Mouse (Mus musculus) WW6 (cell line): ENCODE data around the gene Kidins220.
A peak's percentile ranks its signal among the peaks of the same experiment; 100 is the strongest.

Experiments
- DNase-seq: peaks from one replicate; pipeline ENCODE4 v3.0.0-alpha.2; 2013; ENCODE audit warnings: low read depth, low spot score

Kidins220 gene

DNA sequence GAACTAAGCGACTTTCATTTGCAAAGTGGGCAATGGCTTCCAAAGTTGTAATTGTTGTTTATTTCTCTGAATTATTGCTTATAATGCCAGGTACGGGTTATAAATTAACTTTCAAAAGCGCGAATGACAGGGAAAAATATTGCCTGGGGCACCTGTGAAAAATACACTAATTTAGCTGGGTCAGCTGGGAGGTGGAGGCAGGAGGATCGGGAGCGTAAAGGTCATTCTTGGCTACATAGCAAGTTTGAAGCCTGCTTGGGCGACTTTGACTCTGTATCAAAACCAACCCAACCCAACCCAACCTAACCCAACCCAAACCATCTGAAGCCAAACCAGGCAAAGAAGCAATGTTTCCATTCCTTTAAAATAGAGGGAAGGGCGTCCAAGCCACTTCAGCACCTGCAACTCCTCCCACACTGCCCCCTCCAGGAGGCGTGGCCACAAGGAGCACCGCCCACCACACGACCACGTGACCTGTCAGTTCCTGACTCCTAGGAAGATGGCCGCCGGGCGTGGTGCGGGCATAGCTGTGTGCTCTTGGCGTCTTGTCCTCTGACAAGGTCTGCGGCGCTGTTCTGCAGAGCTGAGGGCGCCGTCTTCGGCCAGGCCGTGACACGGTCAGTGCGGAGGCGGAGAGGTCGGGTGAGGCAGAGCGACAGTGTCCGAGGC lies at the start of gene Kidins220:
Gene Kidins220, plus strand, starts transcription at position 480 of the 669 bp plus-strand sequence.
- DNase-seq, result peak; percentile 83

DNA sequence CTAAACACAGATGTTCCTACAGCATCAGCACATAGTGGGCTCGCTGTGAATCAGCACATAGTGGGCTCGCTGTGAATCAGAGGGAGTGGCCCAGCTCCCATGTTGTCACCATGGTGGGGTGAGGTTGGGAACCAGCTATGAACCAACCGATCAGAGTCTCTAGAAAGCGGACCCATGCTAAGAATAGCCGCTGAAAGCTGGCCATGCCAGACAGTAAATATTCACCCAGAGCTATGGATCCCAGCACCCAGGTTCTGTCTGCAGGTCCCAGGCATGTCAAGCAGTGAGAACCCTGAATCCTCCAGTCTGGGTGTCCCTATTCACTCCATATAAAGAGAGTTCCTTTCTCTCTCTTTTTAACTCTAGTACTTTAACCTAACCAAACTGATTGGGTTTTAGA lies 49.4 kb upstream of the Kidins220 start:
- no peak for DNase-seq

DNA sequence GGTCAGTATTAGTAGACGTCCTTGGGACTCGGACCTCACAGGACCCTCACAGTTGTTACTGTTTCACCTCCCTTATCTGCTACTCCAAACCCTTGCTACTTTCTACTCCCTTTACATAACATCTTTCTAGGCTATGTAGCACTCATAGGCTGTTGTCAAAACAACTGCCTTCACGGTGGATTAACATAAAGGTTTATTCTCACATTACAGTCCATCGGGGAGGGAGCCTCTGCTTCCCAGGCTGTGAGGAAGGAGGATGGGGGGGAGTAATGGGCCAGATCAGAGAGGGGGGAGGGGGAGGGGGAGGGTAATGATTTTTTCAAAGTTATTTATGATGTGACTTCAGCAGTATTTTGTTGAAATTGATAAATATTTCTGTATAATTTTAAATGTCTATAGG lies 49.0 kb upstream of the Kidins220 start:
- DNase-seq, result no peak

DNA sequence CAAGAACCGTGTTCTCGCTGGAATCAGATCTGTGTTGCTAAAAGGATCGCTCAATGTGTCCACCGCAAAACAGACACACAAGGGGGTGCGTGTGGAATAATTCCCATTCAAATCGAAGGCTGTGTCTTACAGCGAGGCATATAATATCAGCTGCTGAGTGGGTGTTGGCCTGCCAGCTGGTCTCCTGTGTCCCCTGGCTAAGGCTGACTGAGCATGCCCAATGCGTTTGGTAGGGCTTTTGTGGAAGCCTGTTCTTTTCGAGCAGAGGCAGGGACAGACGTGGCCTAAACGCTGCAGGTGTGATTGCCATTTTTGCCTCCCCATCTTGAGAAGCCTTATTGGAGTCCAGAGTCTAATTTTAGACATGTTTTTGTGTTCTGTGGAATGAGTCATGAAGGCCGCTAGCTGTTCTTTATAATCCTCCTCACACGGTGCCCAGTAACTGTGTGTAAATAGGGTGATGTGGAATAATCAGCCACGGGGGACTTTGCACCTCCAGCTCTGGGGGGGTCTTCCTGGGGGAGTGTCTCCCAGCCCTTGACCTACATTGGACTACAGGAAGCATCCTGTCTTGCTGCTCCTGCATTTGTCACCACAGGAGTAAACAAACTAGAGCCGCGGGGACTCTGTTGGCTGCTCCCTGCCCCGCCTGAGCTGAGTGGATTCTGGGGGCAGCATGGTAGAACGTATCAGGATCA lies 46.5 kb upstream of the Kidins220 start:
- no peak for DNase-seq

DNA sequence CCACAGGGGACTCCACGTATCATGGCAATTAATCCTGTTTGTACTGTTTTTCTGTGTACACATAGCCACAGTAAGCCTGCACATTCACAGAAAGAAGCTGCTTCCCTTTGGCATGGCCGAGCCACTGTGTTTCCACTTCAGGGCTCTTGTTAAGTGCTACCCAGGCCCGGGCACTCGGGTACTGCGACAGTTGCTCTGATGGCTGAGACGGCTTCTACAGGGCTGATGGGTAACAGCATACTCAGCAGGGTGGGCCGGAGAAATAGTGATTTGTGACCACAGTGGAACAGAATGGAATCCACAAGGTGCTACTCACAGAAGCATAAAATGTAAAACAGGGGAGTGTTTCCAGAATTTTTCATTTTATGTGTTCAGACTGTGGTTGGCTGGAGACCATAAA lies 45.7 kb upstream of the Kidins220 start:
- no peak for DNase-seq

DNA sequence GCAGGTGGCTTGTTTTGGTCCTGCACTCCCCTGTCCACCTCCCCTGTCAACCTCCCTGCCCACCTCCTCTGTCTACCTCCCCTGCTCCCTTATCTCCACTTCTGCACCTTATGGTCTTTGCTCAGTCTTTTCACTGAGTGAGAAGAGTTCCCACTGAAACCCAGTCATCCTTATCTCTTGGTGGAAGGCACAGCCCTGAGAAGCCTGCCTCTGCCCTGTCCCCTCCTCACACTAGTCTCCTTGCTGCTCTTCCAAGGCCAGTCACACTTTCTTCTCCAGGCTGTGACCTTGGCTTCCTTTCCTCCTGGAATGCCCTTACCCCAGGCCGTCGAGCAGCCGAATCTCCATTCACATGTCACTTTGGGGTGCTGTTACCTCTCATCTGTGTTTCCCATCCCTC lies 44.0 kb upstream of the Kidins220 start:
- no peak for DNase-seq

DNA sequence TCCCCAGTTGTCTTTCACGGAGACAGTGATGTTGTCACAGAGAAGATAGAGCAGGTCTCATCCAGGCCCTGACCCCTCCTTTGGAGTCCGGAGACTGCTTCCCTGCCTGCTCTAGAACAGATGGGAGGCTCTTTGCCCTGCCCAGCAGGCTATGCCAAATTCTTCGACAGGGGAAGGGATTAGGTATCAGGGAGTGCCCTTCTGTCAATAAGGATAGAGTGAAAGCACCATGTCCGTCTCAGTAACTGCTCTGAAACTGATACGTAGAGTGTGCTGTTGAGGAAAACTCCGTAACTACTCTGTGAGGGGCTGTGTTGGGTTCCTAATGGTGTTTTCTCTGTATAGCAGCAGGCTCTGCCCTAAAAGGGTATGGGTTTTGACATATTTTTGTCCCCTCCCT lies 42.6 kb upstream of the Kidins220 start:
- DNase-seq, result no peak

DNA sequence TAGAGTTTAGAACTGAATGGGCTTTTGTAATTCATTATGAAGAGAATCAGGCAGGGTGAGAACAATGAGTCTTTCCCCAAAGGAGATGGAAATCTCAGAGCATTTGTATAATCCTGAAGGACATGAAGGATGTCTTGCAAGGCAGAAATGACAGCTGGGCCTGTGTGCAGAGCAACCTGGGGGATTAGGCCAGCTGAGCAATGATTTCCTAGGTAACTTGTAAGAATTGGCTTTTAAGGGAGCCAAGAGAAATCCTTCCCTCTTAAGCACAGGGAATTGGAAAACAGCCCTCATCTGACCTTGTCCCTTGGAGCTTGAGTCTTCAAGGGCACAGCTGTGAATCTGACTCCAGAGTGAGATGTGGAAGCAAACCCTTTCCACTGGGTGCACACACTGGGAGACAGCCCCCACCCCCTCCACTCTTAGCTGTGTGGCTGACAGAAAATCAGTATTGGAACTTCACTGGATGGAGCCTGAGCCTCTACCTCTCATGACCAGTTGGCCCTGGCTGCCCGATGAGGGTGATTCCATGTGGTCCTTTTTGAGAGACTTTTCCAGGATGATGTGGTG lies 41.4 kb upstream of the Kidins220 start:
- DNase-seq, result no peak

DNA sequence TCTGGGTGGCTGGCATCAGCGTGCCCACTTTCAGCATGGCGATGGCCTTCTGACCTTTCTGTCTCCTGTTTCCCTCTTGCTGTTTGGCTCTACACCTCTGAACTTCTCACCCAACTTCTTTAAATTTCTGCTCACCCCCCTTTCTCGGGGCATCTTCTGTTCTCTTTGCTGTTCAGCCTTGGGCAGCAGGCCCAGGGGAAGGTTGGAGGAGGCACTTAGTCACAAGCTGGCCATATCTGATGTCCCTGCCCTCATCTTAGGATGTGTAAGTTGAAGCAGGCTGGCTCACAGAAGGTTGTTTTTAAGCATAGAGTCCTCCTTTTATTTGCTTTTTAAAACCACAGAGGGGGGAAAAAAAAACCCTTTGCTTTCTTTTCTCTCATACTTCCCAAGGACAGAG lies 40.7 kb upstream of the Kidins220 start:
- DNase-seq, result no peak

DNA sequence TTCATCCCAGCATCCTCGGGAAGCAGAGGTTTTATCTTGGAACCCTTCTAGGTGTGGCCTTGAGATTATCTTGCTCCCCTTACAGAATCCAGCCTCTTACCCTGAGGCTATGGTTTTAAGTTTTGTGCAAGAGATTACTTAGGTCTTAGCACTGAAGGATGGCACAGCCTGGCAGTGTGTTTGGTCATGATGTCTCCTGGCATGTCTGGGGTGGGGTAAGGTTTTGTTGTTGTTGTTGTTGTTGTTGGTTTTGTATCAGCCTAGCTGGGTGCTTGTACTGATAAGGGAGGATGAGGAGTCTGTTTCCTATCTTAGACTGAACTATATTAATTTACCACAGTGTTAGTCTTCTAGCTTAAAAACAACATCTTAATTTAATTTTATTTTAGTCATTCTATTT lies 38.4 kb upstream of the Kidins220 start:
- DNase-seq, result no peak

DNA sequence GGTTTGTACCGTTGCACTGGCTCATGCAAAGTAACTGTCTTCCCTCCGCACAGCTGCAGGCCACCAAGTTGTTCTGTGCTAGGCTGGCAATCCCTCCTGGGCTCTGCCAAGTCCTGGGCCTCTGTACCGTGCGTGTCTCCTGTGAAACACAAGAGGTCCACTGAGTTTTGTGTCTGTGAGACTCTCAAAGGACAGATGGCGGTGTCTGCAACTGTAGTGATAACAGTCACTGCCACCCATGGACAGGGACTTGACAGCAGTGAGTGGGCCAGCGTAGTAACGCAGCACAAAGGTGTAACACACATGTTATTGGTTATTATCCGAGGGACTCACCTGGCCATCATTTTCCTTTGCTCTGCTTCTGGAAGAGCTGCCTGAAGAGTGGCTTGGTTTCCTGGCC lies 35.4 kb upstream of the Kidins220 start:
- no peak for DNase-seq

DNA sequence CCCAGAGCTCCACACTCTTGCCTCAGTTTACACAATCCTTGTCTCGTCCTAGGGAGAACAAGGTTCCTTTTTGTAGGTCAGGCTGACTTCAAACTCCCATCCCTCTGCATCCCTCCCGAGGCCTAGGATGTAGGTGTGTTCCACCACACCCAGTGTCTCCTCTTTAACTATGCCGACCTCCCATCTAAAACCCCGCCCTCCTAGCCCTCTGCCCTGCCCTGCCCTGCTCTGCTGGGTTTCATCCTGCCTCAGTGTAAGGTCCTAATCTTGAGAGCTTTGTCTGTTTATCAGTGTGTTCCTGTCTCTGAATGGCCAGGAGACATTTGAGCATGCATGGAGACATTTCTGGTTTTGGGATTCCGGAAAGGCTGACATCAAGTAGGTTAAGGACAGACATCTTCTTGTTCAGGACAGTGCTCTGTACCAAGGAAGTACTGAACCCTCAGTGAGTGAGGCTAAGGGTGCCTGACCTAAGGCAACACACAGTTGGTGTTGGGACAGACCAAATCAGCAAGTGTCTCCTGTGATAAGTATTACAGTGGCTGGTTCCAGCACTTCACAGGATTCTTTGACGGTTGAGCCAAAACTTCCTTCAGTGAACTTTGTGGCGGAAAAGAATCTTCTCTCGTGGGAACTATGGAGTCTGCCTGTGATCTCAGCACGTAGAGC lies 32.0 kb upstream of the Kidins220 start:
- no peak for DNase-seq

DNA sequence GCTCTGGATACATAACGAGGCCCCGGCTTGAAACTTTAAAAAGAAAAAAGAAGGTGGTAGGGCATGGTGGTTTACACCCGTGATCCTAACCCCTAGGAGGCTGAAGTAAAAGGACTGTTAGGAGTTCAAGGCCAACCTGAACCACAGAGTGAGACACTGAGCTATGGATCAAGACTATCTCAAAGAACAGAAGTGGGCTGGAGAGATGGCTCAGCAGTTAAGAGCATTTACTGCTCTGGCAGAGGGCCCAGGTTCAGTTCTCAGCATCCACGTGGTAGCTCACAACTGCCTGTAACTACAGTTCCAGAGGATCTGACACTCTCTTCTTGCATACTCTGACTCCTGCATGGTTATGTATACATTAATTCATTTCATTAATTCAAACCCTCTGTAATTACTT lies 31.3 kb upstream of the Kidins220 start:
- no peak for DNase-seq

DNA sequence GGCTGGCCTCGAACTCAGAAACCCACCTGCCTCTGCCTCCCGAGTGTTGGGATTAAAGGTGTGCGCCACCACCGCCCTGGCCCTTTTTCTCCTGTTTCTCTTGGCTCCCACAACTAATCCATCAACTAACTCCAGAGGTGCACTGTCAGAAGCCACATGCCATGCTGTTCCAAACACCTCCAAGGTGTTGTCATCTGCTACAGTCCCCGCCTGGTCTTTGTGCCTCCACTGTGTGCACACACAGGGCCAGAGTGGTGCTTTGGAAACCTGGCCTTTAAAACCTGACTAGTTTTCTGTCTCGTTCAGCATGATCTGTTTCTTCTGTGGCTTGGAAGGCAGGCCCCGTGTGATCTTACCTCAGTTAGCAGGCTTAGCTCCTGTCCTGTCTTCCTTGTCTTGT lies 30.1 kb upstream of the Kidins220 start:
- DNase-seq, result no peak

DNA sequence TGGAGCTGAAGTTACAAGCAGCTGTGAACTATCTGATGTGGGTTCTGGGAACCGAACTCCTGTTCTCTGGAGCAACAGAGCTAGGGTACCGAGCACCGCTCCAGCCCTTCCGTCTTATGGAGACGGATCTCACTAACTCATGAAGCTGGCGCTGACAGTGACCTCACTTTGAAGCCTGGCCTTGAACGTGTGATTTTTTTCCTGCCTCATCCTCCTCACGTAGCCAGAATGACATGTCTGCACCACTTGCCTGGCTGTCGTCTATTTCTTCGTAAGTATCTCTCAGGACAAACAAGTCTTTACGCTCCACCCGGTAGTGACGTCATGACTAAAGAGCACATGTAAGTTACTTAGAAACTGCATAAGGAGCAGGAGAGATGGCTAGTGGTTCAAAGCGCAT lies 27.7 kb upstream of the Kidins220 start:
- DNase-seq, result no peak

DNA sequence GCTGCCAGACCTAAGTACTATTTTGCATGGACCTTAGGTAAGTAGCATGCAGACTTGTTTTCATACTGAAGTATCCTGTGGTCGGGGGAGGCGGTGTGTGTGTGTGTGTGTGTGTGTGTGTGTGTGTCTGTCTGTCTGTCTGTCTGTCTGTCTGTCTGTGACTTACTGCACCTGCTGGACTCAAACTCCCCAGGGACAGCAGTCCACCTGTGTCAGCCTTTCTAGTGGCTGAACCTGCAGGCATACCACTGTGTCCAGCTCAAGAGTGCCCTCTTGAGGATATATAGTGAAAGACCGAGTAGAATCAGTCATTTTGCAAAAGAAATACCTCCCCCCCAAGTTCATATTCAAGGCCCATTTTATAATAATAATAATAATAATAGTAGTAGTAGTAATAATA lies 26.4 kb upstream of the Kidins220 start:
- DNase-seq, result no peak

DNA sequence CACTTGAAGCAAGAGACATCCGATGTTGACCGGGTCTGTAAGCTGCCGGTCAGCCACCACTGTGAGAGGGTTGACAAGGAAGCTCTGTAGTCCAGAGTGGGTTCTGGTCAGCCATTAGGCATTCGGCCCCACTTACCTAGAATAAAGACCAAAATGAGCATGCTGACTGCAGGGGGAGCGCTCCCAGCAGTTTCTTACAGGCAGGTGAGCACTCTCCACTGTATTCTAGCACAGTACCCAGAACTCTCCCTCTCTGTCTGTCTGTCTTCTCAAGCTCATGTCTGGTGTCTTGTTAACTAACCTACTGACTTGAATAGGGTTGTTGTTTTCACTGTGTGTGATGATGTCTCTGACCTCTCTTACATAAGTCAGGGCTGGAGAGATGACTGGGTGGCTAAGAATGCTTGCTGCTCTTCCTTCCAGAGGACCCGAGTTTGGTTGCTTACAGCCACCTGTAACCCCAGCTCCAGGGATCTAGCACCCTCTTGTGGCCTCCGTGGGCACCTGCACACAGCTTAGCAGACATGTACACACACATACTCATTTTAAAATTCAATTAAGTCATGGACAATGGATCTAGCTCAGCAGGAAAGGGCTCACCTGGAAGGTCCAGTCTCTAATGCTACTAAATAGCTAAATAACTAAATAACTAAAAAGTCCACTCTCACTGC lies 24.2 kb upstream of the Kidins220 start:
- no peak for DNase-seq

DNA sequence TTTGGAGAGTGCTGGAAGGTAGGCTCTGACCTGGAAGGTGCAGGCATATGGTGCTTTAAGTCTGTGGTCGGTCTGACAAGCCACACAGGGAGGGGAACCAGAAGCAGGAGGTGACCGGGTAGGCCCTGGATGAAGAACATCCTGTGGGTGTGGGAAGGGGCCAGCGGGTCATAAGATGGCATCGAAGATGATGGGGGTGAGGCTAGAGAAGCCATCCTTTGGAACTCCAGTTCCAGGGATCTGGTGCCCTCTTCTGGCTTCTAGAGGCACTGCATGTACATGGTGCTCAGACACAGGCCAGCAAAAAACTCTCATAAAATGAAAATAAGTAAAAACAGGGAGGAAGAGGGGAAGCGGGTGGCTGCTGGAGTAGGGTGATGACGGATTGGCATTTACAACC lies 22.6 kb upstream of the Kidins220 start:
- DNase-seq, result peak; percentile 33

DNA sequence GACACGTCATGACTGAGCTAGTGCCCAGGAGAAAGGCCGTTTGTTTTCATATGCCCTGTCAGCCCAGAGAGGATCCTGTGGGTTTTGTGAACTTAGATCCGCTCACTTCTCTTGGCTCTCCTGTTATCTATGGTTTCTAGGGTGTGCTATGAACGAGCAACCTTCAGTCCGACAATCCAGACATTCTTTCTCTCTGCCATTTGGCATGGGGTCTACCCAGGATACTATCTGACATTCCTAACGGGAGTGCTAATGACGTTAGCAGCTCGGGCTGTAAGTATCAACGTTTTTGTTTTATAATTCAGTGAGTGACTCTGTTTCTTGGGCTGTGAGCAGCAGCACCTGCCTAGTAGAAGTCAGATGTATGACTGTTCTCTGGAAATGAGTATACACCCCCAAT lies 19.6 kb upstream of the Kidins220 start:
- DNase-seq, result no peak

DNA sequence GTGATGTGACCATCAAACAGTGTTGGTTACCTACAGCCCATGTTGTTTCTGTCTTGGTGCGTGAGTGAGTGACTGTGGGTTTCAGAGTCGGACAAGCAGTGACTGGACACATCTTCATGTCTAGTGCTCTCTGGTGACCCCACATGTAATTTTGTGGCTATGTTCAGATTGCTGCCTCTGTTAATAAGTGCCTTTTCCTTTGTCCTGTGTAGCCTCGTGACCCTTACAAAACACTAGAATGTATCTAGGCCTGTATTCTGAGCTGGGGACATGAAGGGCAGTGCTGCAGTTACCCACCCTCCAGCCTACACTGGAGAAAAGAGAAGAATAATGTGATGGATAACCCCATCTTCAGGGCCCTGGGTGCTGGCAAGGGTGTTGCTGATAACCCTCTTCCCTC lies 16.2 kb upstream of the Kidins220 start:
- no peak for DNase-seq

DNA sequence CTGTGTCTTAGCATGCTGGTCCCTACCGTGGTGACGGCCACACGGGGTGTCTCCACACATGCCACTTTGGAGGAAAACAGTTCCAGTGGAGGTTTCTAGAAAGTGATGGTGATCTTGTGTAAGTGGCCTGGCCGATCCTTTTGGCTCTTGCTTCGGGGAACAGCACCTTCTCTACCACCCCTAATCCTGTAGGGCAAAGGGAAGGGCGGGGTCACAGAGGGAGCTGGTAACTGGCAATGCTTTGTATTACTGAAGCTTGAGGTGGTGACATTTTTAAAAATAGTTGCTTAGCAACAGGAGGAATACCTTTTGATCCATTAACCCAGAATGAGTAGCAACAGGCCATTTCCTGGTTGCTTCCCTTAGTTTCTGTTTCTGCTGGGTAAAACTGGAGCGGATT lies 12.9 kb upstream of the Kidins220 start:
- no peak for DNase-seq

DNA sequence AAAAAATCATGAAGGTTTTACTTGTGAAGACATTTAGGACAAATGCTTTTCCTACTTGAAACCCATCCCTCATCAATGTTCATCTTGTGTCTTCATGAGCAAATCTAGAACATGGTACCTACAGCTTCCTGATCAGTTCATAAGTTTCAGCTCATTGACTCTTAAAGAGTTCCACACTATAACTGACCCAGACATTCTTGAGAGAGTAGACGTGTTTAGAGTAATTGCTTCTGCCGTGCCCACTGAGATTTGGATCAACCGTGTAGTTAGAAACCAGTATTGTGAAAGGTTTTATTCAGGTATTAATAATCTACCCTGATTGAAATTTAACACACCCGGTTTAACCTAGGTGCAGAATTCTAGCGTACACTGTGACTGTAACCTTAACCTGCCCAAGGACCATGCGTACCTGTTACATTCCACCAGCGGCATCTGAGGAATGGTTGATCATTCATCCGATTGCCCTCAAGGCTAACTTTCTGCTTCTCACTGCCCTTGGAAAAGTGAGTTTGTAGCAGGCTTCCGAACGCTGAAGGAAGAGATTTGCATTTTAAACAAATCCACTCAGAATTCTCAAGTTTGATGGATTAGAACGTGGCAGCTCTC lies 12.3 kb upstream of the Kidins220 start:
- DNase-seq, result no peak
